Mouse (Mus musculus): ENCODE measurements around the gene 4930469K13Rik. TPM values are rescaled to one million over a fixed set of nuclear protein-coding genes. Genes with fewer than 3 reads are reported as not detected.

Gene 4930469K13Rik
- total and polyA plus RNA-seq, 2 experiments from 2014 or later, result 0.66 TPM; not detected in 1

DNA sequence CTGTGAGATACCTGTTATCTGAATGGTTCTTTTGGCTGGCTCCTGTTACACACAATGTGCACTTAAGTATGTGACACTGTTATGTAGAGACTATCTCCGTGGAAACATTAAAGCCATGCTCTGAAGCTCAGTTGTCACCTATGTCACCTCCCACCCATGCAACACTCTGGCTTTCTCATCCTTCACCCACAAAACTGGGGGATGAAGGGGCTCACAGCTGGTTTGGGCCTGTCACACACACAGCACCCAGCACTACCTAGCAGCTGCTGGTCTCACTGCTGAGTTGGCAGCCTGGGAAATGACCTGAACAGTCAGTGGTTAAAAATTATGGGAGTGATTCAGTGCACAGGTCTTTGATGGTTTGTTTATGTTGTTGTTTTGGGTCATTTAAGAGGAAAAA lies 48.3 kb downstream of the 4930469K13Rik start:
- no peak for ATAC-seq (ENCODE audit: low FRiP score)
- 88% methylated on average over 1 of the region's 1 CpGs for WGBS

DNA sequence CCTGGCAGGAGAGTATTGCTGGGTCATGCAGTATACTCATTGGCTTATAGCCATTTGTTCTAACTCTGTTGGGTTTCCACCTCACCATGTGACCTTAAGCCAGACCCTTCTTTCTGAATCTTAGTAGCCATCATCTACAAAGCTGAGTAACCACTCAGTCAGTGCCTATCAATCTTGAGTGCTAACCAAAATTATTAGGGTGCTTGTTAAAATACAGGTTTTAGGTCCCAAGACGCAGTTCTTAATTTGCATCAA lies 49.3 kb downstream of the 4930469K13Rik start:
- no peaks in the 10 kb centered on the region for H3K27me3 ChIP-seq (ENCODE audit: insufficient read depth, low read length)
- no peak overlapping the region for H3K4me3 ChIP-seq (ENCODE audit: low read depth, low read length)
- no peak for TF ChIP-seq CTCF (IDR thresholded peaks at IDR 0.05)
- no peak overlapping the region for H3K4me2 ChIP-seq (ENCODE audit: low read depth, low read length, poor library complexity, severe bottlenecking)
- 93% methylated on average over 1 of the region's 1 CpGs for WGBS
- no peaks in the 10 kb centered on the region for H3K4me1 ChIP-seq (ENCODE audit: insufficient read depth, low read length)
- ATAC-seq (ENCODE audit: low FRiP score), result no peak
- DNase-seq (ENCODE audit: low spot score), result no peak
- no peak overlapping the region for H3K27ac ChIP-seq (ENCODE audit: low read depth, low read length)
- H3K36me3 ChIP-seq (ENCODE audit: insufficient read depth, low read length), result no peaks in the 10 kb centered on the region
- no peaks in the 10 kb centered on the region for H3K9me3 ChIP-seq (ENCODE audit: low read length)
- H3K9ac ChIP-seq (replicated peaks; ENCODE audit: low read length, poor library complexity, severe bottlenecking), result no peak overlapping the region

More for the DNA sequence above, 48.3 kb downstream of the 4930469K13Rik start:
- Histone ChIP-seq H3K27ac (ENCODE audit: low read depth, low read length) (no peak overlapping the region), H3K4me1 (ENCODE audit: insufficient read depth, low read length) (no peaks in the 10 kb centered on the region), H3K27me3 (ENCODE audit: insufficient read depth, low read length) (no peaks in the 10 kb centered on the region), H3K9me3 (ENCODE audit: low read length) (no peaks in the 10 kb centered on the region), H3K4me2 (ENCODE audit: low read depth, low read length, poor library complexity, severe bottlenecking) (no peak overlapping the region), H3K9ac (replicated peaks; ENCODE audit: low read length, poor library complexity, severe bottlenecking) (no peak overlapping the region), H3K36me3 (ENCODE audit: insufficient read depth, low read length) (no peaks in the 10 kb centered on the region), H3K4me3 (ENCODE audit: low read depth, low read length) (no peak overlapping the region)
- DNase-seq (ENCODE audit: low spot score), result no peak
- TF ChIP-seq CTCF (IDR thresholded peaks at IDR 0.05), result no peak

DNA sequence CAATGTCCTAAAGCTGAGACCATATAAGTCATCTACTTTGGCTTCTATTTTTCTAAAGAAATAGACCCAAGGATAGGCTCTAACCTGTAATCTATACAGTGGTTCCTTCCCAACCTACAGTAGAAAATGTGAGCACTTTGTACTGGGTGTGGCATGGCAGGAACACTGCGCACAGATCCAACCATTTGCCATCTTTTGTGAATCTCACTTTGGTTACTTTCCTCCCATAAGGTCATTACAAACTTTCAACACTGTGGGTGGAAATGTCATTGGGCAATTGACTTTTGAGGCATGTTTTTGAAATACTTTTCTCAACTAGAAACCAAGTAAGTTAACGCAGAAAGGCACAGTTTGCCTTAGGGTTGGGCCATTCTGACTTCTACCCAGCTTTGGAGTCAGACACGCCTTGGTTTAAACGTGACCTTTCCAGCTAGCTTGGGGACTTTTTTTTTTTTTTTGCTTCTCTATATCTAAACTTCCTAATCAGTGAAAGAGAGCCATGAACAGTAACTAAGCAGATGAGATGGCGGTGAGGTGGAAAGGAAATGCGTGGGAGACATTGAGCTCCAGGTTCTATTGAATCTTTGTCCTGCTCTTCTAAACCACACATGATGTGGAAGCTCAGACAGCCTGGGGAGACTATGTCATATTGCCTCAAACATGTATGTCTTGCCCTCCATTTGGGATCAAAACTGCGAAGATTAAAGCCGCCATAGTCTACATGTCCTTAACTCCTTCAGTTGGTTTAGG lies 49.8 kb downstream of the 4930469K13Rik start:
- no peak overlapping the region for H3K4me3 ChIP-seq (ENCODE audit: low read depth, low read length)
- no peak overlapping the region for H3K9ac ChIP-seq (replicated peaks; ENCODE audit: low read length, poor library complexity, severe bottlenecking)
- no peak overlapping the region for H3K27ac ChIP-seq (ENCODE audit: low read depth, low read length)
- H3K36me3 ChIP-seq (ENCODE audit: insufficient read depth, low read length), result no peaks in the 10 kb centered on the region
- H3K4me1 ChIP-seq (ENCODE audit: insufficient read depth, low read length), result no peaks in the 10 kb centered on the region
- no peaks in the 10 kb centered on the region for H3K9me3 ChIP-seq (ENCODE audit: low read length)
- no peak for TF ChIP-seq CTCF (IDR thresholded peaks at IDR 0.05)
- ATAC-seq (ENCODE audit: low FRiP score) (no peak), DNase-seq (ENCODE audit: low spot score) (no peak)
- WGBS, result 96% methylated on average over 8 of the region's 8 CpGs
- H3K27me3 ChIP-seq (ENCODE audit: insufficient read depth, low read length), result no peaks in the 10 kb centered on the region
- H3K4me2 ChIP-seq (ENCODE audit: low read depth, low read length, poor library complexity, severe bottlenecking), result no peak overlapping the region

DNA sequence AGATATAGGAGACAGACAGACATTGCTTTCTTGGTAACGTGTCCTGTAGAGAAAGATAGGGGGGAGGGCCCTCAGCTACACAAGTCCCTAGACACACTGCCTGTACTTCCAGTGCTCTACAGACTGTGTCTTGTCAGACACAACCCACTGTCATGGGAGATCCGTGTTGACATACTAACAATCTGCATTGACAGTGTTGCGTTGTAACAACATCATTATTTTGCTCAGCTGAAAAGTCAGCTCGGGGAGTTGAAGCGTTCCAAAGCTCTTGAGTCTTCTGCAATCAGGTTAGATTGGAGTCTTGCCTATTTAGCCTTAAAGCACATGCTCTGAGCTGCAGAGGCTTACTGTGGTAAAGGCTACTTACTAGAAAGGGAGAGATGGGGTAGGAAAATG lies 50.8 kb downstream of the 4930469K13Rik start:
- TF ChIP-seq CTCF (IDR thresholded peaks at IDR 0.05), result no peak
- WGBS, result 88% methylated on average over 5 of the region's 5 CpGs
- Histone ChIP-seq H3K4me1 (ENCODE audit: insufficient read depth, low read length) (no peaks in the 10 kb centered on the region), H3K27ac (ENCODE audit: low read depth, low read length) (no peak overlapping the region), H3K4me3 (ENCODE audit: low read depth, low read length) (no peak overlapping the region), H3K4me2 (ENCODE audit: low read depth, low read length, poor library complexity, severe bottlenecking) (no peak overlapping the region), H3K36me3 (ENCODE audit: insufficient read depth, low read length) (no peaks in the 10 kb centered on the region), H3K9ac (replicated peaks; ENCODE audit: low read length, poor library complexity, severe bottlenecking) (no peak overlapping the region), H3K27me3 (ENCODE audit: insufficient read depth, low read length) (no peaks in the 10 kb centered on the region), H3K9me3 (ENCODE audit: low read length) (no peaks in the 10 kb centered on the region)
- DNase-seq (ENCODE audit: low spot score), result no peak
- ATAC-seq (ENCODE audit: low FRiP score), result no peak

DNA sequence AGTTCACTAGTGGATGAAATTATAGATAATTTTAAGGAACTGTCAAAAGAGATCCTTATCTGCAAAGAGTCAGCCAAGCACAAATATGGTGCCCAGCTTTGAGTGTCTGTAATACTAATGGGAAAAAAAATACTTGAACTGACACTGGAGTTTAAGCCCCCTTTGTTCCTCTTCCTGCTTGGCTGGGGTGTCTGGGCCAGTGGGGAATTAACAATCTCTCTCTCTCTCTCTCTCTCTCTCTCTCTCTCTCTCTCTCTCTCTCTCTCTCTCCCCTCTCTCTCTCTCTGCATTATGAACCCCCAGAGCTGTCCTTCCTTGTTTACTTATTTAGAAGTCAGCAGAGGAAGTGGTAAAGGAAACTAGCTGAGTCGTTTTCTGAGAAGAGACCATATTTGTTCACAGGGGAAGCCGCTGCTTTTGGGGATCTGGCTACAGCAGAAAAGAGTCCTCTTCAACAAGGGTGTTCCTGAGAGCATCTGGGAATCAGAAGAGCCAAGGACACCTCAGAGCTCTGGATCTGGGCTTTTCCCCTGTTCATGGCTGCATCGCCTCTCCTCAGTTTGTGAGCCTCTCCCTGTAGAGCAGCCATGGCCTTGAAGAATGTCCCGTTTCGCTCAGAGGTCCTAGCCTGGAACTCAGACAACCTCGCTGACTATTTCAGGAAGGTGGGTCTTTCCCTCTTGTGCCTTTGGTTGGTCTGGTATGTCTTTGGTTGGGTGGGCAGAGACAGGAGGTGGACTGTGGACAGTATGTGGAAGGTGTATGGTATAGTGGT lies 51.4 kb downstream of the 4930469K13Rik start, which contains the start of gene Lcp2:
Lcp2 (plus strand) TSS at position 154 of the 775 bp plus-strand sequence.
- TF ChIP-seq CTCF (IDR thresholded peaks at IDR 0.05), result no peak
- Histone ChIP-seq H3K27me3 (ENCODE audit: insufficient read depth, low read length) (no peaks in the 10 kb centered on the region), H3K4me1 (ENCODE audit: insufficient read depth, low read length) (no peaks in the 10 kb centered on the region), H3K4me3 (ENCODE audit: low read depth, low read length) (no peak within 1 kb of the TSS), H3K36me3 (ENCODE audit: insufficient read depth, low read length) (no peaks in the 10 kb centered on the region), H3K4me2 (ENCODE audit: low read depth, low read length, poor library complexity, severe bottlenecking) (no peak within 1 kb of the TSS), H3K27ac (ENCODE audit: low read depth, low read length) (no peak within 1 kb of the TSS), H3K9me3 (ENCODE audit: low read length) (no peaks in the 10 kb centered on the region), H3K9ac (replicated peaks; ENCODE audit: low read length, poor library complexity, severe bottlenecking) (no peak within 1 kb of the TSS)
- DNase-seq (ENCODE audit: low spot score) (no peak), ATAC-seq (ENCODE audit: low FRiP score) (no peak)
- 88% methylated on average over 6 of the region's 6 CpGs for WGBS

DNA sequence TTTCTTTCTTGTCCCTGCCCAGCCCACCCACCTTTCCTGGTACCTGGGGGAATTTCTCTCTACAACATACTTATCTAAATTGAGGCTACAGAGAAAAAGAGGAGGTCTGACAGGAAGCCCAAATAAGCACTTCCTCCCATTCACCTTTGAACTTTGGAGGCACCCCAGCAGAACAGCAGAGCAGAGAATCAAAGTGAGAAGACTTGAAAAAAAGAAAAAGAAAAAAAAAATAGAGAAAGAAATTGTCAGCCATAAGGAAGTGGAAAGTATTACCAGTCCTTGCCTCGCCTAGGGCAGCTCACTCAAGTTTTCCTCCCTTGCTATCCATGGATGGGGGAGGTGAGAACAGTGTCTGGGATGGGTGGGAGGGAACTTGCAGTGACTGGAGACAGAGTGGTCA lies 55.5 kb downstream of the 4930469K13Rik start:
- Histone ChIP-seq H3K9ac (replicated peaks; ENCODE audit: low read length, poor library complexity, severe bottlenecking) (no peak overlapping the region), H3K9me3 (ENCODE audit: low read length) (no peaks in the 10 kb centered on the region), H3K4me3 (ENCODE audit: low read depth, low read length) (no peak overlapping the region), H3K27me3 (ENCODE audit: insufficient read depth, low read length) (no peaks in the 10 kb centered on the region), H3K27ac (ENCODE audit: low read depth, low read length) (no peak overlapping the region), H3K36me3 (ENCODE audit: insufficient read depth, low read length) (no peaks in the 10 kb centered on the region), H3K4me2 (ENCODE audit: low read depth, low read length, poor library complexity, severe bottlenecking) (no peak overlapping the region), H3K4me1 (ENCODE audit: insufficient read depth, low read length) (no peaks in the 10 kb centered on the region)
- WGBS, result 64% methylated on average over 1 of the region's 1 CpGs
- DNase-seq (ENCODE audit: low spot score), result no peak
- TF ChIP-seq CTCF (IDR thresholded peaks at IDR 0.05), result no peak
- ATAC-seq (ENCODE audit: low FRiP score), result no peak
